Mouse (Mus musculus) kidney, postnatal 36 days (tissue): Measurements from ENCODE around the gene Gm19345.

Experiments used
- DNase-seq, 2 experiments: peaks; one replicate each; pipeline ENCODE4 v3.0.0; 2021 to 2022; ENCODE audit warnings: mixed read lengths in 2 of 2

Gm19345 gene

GRCm38 (mm10) chr7:19829694-19830093 lies 22.1 kb upstream of the Gm19345 start:
- no peak for DNase-seq

GRCm38 (mm10) chr7:19830682-19831156 lies 21.1 kb upstream of the Gm19345 start:
- peak; percentile 96 to 97 for DNase-seq

DNA sequence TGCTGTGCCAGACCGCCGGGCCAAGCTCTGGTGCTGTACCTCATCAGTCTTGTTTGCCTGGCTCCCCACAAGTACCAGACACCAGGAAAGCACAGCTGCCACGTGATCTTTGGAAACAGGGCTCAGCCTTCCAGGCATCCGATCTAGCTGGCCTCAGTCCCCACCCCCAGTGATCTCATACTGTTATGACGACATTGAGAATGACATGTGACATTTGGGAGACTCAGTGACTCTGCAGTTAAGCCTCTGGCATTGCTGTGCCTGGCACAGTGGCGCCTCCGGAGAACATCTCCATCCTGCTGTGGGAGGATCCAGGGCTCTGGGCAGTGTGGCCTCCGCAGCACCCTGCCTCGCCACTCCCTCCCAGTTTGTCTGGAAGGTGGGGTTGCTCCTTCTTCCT lies 20.0 kb upstream of the Gm19345 start:
- DNase-seq: no peak

GRCm38 (mm10) chr7:19834055-19834454 lies 17.7 kb upstream of the Gm19345 start:
- DNase-seq: no peak

DNA sequence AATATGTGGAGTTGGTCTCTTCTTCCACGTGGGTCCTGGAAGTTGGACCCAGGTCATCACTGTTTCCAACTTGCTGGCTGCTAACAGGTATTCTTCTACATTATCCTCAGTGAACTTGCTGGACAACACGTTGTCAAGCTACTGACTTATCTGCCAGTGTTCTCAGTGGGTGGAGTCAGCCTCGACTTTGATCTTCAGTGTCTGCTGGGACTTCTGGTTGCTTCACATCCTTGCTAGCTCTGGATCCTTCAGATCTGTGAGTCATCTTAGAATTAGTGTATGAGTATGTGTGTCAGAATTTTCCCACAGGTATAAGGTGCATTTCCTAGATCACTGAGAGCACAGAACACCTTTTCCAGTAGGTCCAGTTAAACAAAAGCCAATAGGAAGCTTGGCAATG lies 15.0 kb upstream of the Gm19345 start:
- DNase-seq: peak in 1 of 2 experiments; percentile 14

DNA sequence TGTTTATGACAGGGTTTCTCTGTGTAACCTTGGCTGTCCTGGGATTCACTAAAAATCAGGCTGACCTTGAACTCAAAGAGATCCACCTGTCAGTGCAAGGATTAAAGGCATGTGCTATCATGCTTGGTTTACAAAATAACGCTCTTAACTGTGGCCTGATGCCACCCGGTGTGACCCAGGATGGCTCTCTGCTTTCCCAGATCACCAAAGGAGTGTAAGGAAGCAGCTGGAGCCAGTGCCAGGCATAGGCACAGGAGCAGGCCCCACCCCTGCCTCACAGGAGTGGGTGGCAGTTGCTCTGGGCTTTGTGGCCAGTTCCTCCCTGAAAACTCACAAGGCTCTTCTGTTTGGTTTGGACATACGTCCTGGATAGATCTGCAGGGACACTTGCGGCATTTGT lies 11.4 kb upstream of the Gm19345 start:
- DNase-seq: no peak

GRCm38 (mm10) chr7:19840936-19841335 lies 10.9 kb upstream of the Gm19345 start:
- no peak for DNase-seq

DNA sequence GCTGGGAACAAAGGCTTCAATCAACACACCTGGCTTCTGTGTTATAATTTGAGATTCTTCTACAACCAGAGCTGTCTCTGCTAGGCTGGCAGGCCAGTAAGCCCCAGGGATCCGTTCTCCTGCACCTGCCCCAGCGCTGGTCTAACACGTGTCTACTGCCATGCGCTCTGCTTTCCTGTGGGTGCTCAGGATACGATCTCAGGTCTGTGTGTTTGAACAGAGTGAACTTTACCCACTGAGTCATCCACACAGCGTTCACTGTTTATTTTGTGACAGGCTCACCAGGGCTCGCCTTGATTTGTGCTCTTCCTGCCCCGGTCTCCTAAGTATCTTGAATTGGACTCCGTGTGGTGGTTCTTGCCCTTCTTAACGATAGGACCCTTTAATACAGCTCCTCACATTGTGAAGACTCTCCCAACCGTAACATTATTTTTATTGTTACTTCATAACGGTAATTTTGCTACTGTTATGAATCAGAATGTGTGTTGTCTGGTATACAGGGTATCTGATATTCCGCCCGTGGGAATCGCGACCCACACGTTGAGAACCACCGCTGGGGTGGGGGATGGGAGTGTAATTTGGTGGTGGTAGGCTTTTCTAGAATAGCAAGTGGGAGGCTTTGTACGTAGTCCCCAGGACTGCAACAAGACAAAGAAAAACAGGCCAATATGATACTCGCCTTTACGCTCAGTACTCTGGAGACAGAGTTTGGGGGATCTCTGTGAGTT lies 10.0 kb upstream of the Gm19345 start:
- DNase-seq: peak; percentile 56 to 69

DNA sequence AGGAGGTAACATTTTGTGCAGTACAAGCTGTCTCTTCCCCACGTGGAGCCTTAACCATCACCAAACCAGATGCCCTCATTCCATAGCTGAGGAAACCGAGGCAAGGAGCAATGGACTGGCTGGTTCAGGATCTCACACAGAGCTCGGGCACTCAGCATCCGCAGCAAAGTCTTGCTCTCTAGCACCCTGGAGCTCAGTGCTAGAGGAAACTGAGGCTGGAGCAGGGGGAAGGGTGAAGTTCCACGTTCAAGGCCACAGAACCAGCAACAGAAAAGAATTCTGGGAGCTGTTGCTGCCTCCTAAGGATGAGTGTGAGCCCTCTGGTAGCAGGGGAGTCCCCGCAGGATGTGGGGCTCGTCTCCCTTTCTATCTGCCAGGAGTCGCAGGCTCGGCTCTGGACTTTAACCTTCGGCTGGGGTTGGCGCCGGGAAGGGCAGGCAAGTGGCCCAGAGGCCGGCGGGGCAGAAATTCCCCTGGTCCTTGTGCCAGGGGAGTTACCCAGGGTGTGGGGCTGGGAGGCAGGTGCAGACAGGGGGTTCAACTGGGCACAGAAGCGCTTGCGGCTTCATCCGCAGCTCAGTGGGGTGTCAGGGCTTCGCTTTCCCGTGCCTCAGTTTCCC lies 8.8 kb upstream of the Gm19345 start:
- DNase-seq: peak; percentile 87

GRCm38 (mm10) chr7:19843561-19843960 lies 8.2 kb upstream of the Gm19345 start:
- peak; percentile 74 to 90 for DNase-seq

GRCm38 (mm10) chr7:19844521-19845171 lies 7.2 kb upstream of the Gm19345 start:
- no peak for DNase-seq

DNA sequence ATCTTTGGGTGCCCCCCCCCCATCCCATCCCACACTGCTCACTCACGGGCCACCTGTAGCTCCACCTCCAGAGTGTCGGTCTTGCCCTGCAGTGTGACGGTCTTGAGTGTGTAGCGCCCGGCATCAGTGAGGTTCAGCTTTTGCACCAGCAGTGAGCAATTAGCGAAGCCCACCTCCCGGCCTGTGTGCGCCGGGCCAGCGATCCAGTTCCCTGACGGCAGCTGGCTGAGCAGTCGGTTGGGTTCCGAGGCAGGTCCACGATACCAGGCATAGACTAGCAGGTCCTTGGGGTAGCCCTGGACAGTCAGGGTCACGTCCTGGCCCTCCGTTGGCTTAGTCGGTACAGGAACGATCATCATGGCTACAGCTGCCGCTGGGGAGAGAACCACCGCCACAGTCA lies 1.7 kb downstream of the Gm19345 start:
- no peak for DNase-seq

DNA sequence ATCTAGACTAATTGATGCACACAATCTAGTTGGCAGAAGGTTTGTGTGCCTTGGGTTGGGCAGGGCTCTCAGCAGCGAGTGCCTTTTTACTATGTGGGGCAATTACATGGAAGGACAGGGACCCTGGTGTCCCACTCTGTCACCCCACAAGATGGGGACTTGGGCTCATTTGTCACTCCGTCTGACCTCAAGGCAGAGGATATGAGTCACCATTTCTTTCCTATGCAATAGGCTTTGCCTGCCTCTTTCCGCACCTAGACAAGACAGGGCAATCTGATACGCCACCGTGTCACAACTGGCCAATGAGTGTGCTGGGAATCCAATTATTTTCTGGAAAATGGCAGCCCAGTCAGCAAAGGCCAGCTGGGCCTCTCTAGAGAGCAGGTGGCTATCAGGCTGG lies 3.9 kb downstream of the Gm19345 start:
- no peak for DNase-seq

GRCm38 (mm10) chr7:19856283-19856682 lies 4.5 kb downstream of the Gm19345 start:
- no peak for DNase-seq

GRCm38 (mm10) chr7:19859740-19860139 lies 7.9 kb downstream of the Gm19345 start:
- DNase-seq: no peak

GRCm38 (mm10) chr7:19861199-19861598 lies 9.4 kb downstream of the Gm19345 start, which contains the start of gene Ceacam16:
TSS of gene Ceacam16 (minus strand) at chr7:19861299.
- DNase-seq: no peak

DNA sequence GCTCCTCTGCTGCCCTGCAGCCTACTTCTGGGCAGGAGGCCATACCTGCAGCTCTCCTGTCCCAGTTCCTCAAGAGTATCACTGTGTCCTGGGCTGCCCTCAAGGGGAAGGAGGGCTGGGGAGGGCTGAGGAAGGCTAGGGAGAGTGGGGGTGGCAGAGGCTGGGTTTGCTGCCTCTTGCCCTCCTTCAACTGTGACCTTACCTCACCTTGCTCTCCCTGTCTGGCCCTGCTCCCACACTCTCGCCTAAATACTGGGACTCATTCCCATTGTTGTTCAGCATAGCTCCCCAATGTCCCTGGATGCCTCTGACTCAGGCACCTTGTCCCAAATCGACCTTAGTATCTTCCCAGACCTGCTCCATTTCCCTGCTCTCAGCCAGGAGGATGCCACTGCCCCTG lies 12.4 kb downstream of the Gm19345 start:
- peak; percentile 16 to 59 for DNase-seq

DNA sequence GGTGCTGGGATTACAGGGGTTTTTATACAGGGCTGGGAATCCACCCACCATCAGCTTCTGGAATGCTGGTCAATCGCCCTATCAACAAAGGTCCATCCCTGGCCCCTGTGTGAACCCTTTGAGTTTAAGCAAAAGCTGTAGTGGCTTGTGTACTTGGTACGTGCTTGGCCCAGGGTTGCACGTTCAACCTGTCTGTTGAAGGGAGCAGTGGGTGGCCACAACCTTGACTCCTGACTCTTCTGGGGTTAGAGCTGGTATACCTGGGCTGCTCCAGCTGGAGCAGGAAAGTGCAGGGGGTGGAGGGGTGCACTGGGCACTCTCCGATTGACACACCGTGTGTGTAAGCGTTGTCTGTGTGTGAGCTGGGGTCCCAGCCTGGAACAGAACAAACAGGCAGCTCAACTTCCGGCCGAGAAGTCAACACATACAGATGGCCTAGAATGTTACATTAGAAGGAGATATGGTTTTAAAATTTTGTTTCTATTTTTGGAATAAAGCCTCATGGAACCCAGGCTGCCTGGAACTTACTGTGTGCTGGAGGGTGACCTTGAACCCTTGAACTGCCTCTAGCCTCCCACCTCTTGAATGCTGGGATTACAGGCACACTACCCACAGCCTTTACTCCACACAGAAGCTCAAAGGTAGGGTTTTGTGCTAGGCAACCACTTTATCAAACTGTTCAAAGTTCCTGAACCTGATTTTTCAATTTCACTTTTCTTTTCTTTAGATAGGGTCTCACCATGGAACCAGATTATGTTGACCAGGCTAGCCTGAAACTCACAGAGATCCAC lies 13.6 kb downstream of the Gm19345 start:
- DNase-seq: no peak

DNA sequence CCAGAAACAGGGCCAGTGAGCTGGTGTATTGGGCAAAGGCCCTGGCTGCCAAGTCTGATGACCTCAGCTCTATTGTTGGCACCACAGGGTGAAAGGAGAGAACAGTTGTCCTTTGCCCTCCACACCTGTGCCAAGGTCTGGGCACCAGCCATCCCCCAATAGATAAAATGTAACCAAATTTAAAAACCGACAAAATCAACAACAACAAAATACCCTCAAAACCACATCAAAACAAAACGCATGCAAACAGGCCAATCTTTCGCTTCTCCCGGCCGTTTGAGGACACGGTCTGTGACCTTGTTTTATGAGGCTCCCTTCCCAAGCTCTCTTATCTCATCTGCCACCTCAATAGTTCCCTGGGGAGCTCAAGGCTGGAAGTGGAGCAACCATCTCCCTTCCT lies 14.7 kb downstream of the Gm19345 start:
- peak; percentile 63 to 75 for DNase-seq

DNA sequence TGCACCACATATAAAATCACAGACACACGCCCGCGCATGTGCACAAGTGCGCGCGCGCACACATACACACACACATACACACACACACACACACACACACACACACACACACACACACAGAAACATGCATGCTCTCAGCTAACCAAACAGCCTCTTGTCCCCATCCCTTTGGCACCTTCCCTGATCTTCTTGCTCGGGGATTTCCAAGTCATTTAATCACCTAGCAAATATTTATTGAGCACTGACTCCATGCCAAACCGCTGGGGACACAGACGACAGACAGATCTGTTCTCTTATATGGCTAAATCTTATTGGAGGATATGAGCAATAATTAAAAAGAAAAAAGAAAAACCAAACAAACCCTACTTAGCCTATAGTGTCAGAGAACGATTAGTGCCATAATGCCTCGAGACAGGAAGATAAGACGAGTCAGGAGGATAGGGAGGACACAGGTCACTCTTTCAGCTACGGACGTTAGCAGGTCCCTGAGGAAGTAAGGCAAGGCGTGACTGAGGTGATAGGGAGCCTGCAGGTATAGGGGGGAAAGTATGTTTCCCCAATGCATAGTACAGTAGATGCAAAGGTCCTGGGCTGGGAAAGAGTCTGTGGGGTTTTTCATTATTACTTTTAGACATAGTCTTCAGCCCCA lies 16.1 kb downstream of the Gm19345 start:
- DNase-seq: no peak

DNA sequence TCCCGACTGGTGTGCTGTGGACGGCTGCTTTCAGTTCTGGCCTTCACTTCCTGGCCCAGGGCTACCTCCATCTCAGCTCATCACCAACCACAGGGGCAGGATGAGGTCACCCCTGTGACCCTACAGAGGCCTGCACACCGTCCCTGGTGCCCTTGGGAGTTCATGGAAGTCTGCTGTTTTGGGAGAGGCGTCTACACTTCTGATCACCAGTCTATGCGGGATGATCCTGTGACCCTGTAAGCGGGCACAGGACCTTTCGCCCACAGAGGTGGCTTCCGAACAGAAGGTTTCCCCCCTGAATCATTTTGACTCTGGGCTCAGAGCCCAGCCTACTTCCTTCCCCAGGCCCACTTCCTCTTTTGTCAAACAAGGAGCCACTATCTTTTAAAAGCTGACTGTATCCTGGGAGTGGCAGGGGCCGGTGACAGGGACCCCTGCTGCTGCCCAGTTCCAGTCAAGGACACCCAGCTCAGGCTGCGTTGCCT lies 19.4 kb downstream of the Gm19345 start:
- DNase-seq: peak; percentile 55 to 60

GRCm38 (mm10) chr7:19871943-19872601 lies 20.3 kb downstream of the Gm19345 start:
- peak; percentile 30 to 80 for DNase-seq
